Mouse (Mus musculus): ENCODE data around the gene Rnf145. TPM values are rescaled to one million over a fixed set of nuclear protein-coding genes. Genes with fewer than 3 reads are reported as not detected.

Rnf145 gene
- total RNA-seq, 2 experiments from 2014 or later: 92.1 to 93.9 TPM

GRCm38 (mm10) chr11:44532846-44533781 lies 14.3 kb downstream of the Rnf145 start:
- DNase-seq (ENCODE audit: low spot score in 2 of 2): no peak

- no peak for DNase-seq (ENCODE audit: low spot score in 2 of 2)
Observed at GRCm38 (mm10) chr11:44534999-44535750, 16.4 kb downstream of the Rnf145 start.

GRCm38 (mm10) chr11:44537403-44537802 lies 18.6 kb downstream of the Rnf145 start:
- no peak for DNase-seq (ENCODE audit: low spot score in 2 of 2)

- no peak for DNase-seq (ENCODE audit: low spot score in 2 of 2)
Observed at GRCm38 (mm10) chr11:44538101-44538500, 19.3 kb downstream of the Rnf145 start.

GRCm38 (mm10) chr11:44538501-44539290 lies 19.9 kb downstream of the Rnf145 start:
- DNase-seq (ENCODE audit: low spot score in 2 of 2): no peak

- no peak for DNase-seq (ENCODE audit: low spot score in 2 of 2)
Observed at GRCm38 (mm10) chr11:44539291-44539930, 20.6 kb downstream of the Rnf145 start.

- DNase-seq (ENCODE audit: low spot score in 2 of 2): no peak
Observed at GRCm38 (mm10) chr11:44540243-44540642, 21.5 kb downstream of the Rnf145 start.

- DNase-seq (ENCODE audit: low spot score in 2 of 2): no peak
Observed at GRCm38 (mm10) chr11:44541280-44541679, 22.5 kb downstream of the Rnf145 start.

GRCm38 (mm10) chr11:44541813-44542212 lies 23.0 kb downstream of the Rnf145 start:
- DNase-seq (ENCODE audit: low spot score in 2 of 2): no peak

- DNase-seq (ENCODE audit: low spot score in 2 of 2): no peak
Observed at GRCm38 (mm10) chr11:44543593-44543992, 24.8 kb downstream of the Rnf145 start.

- no peak for DNase-seq (ENCODE audit: low spot score in 2 of 2)
Observed at GRCm38 (mm10) chr11:44543996-44544395, 25.2 kb downstream of the Rnf145 start.

- no peak for DNase-seq (ENCODE audit: low spot score in 2 of 2)
Observed at GRCm38 (mm10) chr11:44545181-44545580, 26.4 kb downstream of the Rnf145 start.

GRCm38 (mm10) chr11:44546250-44546649 lies 27.5 kb downstream of the Rnf145 start:
- DNase-seq (ENCODE audit: low spot score in 2 of 2): no peak

GRCm38 (mm10) chr11:44547651-44548196 lies 29.0 kb downstream of the Rnf145 start:
- DNase-seq (ENCODE audit: low spot score in 2 of 2): peak; percentile 42 to 56

GRCm38 (mm10) chr11:44548816-44549215 lies 30.1 kb downstream of the Rnf145 start:
- no peak for DNase-seq (ENCODE audit: low spot score in 2 of 2)

- DNase-seq (ENCODE audit: low spot score in 2 of 2): no peak
Observed at GRCm38 (mm10) chr11:44549511-44550278, 30.9 kb downstream of the Rnf145 start.

- DNase-seq (ENCODE audit: low spot score in 2 of 2): no peak
Observed at GRCm38 (mm10) chr11:44550996-44551395, 32.2 kb downstream of the Rnf145 start.

- DNase-seq (ENCODE audit: low spot score in 2 of 2): no peak
Observed at GRCm38 (mm10) chr11:44554339-44554738, 35.6 kb downstream of the Rnf145 start.

GRCm38 (mm10) chr11:44558521-44558920 lies 39.8 kb downstream of the Rnf145 start:
- no peak for DNase-seq (ENCODE audit: low spot score in 2 of 2)

- no peak for DNase-seq (ENCODE audit: low spot score in 2 of 2)
Observed at GRCm38 (mm10) chr11:44559466-44559865, 40.7 kb downstream of the Rnf145 start.

All from left cerebral cortex, adult 18-20 months (tissue).